Mouse (Mus musculus) liver, adult 2 months (tissue): ENCODE data around the gene Tas1r1.

Source experiments
- CTCF ChIP-seq: fragments of 200-500 bp; IDR thresholded peaks from 2 replicates; pipeline ENCODE4 v1.5.1; 2011; ENCODE audit warnings: low read depth, low read length, control low read depth
- POLR2A ChIP-seq: fragments of 200-500 bp; IDR thresholded peaks from 2 replicates; pipeline ENCODE4 v1.6.1; 2011; ENCODE audit warnings: low read length, control low read depth; ENCODE audit not compliant: insufficient read depth; ENCODE audit errors: extremely low read depth

DNA sequence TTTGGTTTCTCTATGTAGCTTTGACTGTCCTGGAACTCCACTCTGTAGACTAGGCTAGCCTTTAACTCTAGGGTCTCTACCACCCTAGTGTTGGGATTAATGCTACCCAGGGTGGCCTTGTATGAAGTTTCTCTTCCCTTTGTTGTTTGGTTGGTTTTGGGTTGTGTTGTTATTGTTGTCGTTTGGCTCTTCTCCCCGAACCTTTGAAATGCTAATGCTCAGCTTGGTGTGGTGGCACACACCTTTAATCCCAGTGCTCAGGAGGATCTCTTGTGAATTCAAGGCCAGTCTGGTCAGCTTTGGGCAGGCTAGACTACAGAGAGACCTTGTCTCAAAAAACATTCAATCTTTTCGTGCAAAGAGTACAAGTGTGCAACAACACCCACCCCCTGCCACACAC, 4.8 kb upstream of the Tas1r1 start:
- TF ChIP-seq CTCF (no peak), POLR2A (no peak)
